Comparison of ENCODE assay signal across 8 mouse cellular contexts in the genomic region with DNA sequence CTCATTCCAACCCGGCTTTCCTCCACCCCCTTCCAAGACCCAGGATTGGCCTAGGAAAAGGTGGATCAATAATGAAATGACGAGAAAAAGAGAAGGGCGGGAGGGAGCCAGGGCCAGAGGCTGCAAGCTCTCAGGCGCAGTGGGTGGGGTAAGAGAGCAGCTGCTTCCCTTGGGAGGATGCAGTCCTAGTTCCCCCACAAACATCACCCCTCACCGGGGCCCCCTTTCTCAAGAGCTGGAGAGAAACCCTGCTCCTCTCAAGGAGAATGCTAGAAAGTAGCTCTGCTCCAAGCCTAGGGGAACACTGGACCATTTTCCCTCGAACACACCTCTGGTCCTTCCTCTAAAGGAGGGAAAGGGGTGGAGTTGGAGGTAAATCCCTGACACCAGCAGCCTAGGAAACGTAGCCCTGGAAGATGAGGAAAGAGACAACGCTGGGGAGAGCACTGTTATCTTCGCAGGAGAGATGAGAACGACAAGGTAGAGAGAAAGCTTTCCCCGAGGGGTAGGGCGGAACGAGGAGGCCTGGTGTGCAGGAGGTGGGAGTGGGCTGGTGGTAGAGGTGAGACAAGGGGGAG. TPM values are rescaled to one million over a fixed set of nuclear protein-coding genes. Genes with fewer than 3 reads are reported as not detected.
DNase-seq lines count a peak whose midpoint lies in the region; ATAC-seq lines count a peak whose summit lies in the region.

No protein-coding gene starts in this region.

- peak overlapping the region; percentile 99 for H3K4me3 ChIP-seq in heart, embryonic 16.5 days (ENCODE audit: low read length)
- H3K4me3 ChIP-seq in liver, embryonic 15.5 days (replicated peaks) = peak overlapping the region; percentile 94

- no peaks in the 10 kb centered on the region for H3K27me3 ChIP-seq in heart, embryonic 16.5 days (ENCODE audit: control insufficient read depth, insufficient read depth, low read length)
- H3K27me3 ChIP-seq in liver, embryonic 15.5 days = peaks cover 23% of the 10 kb centered on the region

- peak overlapping the region; percentile 98 for H3K4me2 ChIP-seq in heart, embryonic 16.5 days (ENCODE audit: low read depth, low read length)
- peak overlapping the region; percentile 99 for H3K4me2 ChIP-seq in liver, embryonic 15.5 days

- peak; percentile 25 for DNase-seq in adrenal gland, postnatal 14 days
- DNase-seq in adrenal gland, postnatal 4 days (ENCODE audit: low spot score in 2 of 2) = no peak
- peak; percentile 24 for DNase-seq in 3T3-L1 (ENCODE audit: low read depth, low spot score)
- peak; percentile 35 to 40 for DNase-seq in cerebellum, postnatal 25 days
- peak; percentile 46 to 57 for DNase-seq in spleen, postnatal 10 days (ENCODE audit: low spot score in 2 of 2)
- DNase-seq in natural killer cell, adult 2 months (ENCODE audit: low spot score in 2 of 2) = no peak

- ATAC-seq in heart, embryonic 16.5 days (replicated peaks; ENCODE audit: extremely low read depth, insufficient read depth, low FRiP score) = no peak
- ATAC-seq in liver, embryonic 15.5 days (ENCODE audit: insufficient read depth) = no peak

- WGBS in heart, embryonic 16.5 days = 3% methylated on average over 13 of the region's 13 CpGs
- under 1% methylated on average over 13 of the region's 13 CpGs for WGBS in liver, embryonic 15.5 days (ENCODE audit: insufficient replicate concordance)

- no peaks in the 10 kb centered on the region; the same call in 1 of the 2 replicates for H3K36me3 ChIP-seq in heart, embryonic 16.5 days (ENCODE audit: control insufficient read depth, insufficient read depth)
- no peaks in the 10 kb centered on the region for H3K36me3 ChIP-seq in liver, embryonic 15.5 days (replicated peaks)

- H3K27ac ChIP-seq in heart, embryonic 16.5 days (ENCODE audit: low read length) = peak overlapping the region; percentile 92
- H3K27ac ChIP-seq in liver, embryonic 15.5 days (replicated peaks) = peak overlapping the region; percentile 91

- no peaks in the 10 kb centered on the region for H3K9me3 ChIP-seq in heart, embryonic 16.5 days (replicated peaks; ENCODE audit: control insufficient read depth, low read length)
- H3K9me3 ChIP-seq in liver, embryonic 15.5 days (replicated peaks) = no peaks in the 10 kb centered on the region

- peaks cover 37% of the 10 kb centered on the region for H3K4me1 ChIP-seq in heart, embryonic 16.5 days (ENCODE audit: control insufficient read depth, insufficient read depth, low read length)
- H3K4me1 ChIP-seq in liver, embryonic 15.5 days (replicated peaks) = peaks cover 49% of the 10 kb centered on the region

- peak overlapping the region; percentile 98 for H3K9ac ChIP-seq in heart, embryonic 16.5 days (ENCODE audit: low read length)
- H3K9ac ChIP-seq in liver, embryonic 15.5 days = peak overlapping the region; percentile 95

RNA-seq across cellular contexts. Expression of a gene that starts 1.3 kb away (rescaled TPM):
- 37.2 and 42.9 TPM in 2 replicates for total RNA-seq in adrenal gland, postnatal 14 days (2021)
- 10 to 100 TPM; 38.2 to 40.3 TPM for total RNA-seq in adrenal gland, postnatal 4 days (2021)
- 7.7 and 8.2 TPM in 2 replicates for polyA plus RNA-seq in heart, embryonic 16.5 days (2015; fragmentation: Nextera tagmentation; extraction: Ambion mirVana)
- polyA plus RNA-seq in liver, embryonic 15.5 days (2015; fragmentation: Nextera tagmentation; extraction: Ambion mirVana) = 2.9 and 3.4 TPM in 2 replicates

RNA-seq across cellular contexts. Expression of a gene that starts 40.8 kb away (rescaled TPM):
- 638 TPM in 2 replicates for total RNA-seq in adrenal gland, postnatal 14 days (2021)
- total RNA-seq in adrenal gland, postnatal 4 days (2021) = 100 to 1,000 TPM; 458 to 535 TPM
- 1,180 and 1,367 TPM in 2 replicates for polyA plus RNA-seq in heart, embryonic 16.5 days (2015; fragmentation: Nextera tagmentation; extraction: Ambion mirVana)
- 396 and 459 TPM in 2 replicates for polyA plus RNA-seq in liver, embryonic 15.5 days (2015; fragmentation: Nextera tagmentation; extraction: Ambion mirVana)

Comparison
In these comparisons a context has a peak if more than half of its experiments do, and no peak if none do; other contexts are left out.
1. DNase-seq: peak in adrenal gland, postnatal 14 days (single experiment), 3T3-L1 (single experiment), cerebellum, postnatal 25 days (2 of 2) and spleen, postnatal 10 days (2 of 2); none in adrenal gland, postnatal 4 days (0 of 2) and natural killer cell, adult 2 months (0 of 2).